Mouse (Mus musculus) stomach, embryonic 16.5 days (tissue): Measurements from ENCODE around the gene Nek3. TPM values are rescaled to one million over a fixed set of nuclear protein-coding genes. Genes with fewer than 3 reads are reported as not detected.

Source experiments
- polyA plus RNA-seq: library from polyadenylated mRNA; unstranded; fragments of >200 nt; fragmentation: Nextera tagmentation; extraction: Ambion mirVana; gene quantifications from 2 replicates; pipeline ENCODE4 v1.2.1, GENCODE M21; 2015

The Nek3 gene
- polyA plus RNA-seq, 1 experiment from 2014 or later = 3.6 TPM

Other genes with a start within 250 kb of the Nek3 start
- gene Defb15, start 233.7 kb downstream of the Nek3 start, polyA plus RNA-seq = not detected in 2 replicates
- gene Defb35, start 228.1 kb downstream of the Nek3 start, polyA plus RNA-seq = not detected in 2 replicates
- not detected in 2 replicates for gene Defb13, start 219.7 kb downstream of the Nek3 start, polyA plus RNA-seq
- not detected in 2 replicates for gene Fam90a1a, start 207.7 kb downstream of the Nek3 start, polyA plus RNA-seq
- gene Ccdc70, start 196.7 kb downstream of the Nek3 start, polyA plus RNA-seq = not detected in 2 replicates
- 11.1 and 12.7 TPM in 2 replicates for gene Atp7b, start 106.1 kb downstream of the Nek3 start, polyA plus RNA-seq
- gene Alg11, start 105.7 kb downstream of the Nek3 start, polyA plus RNA-seq = 34.2 and 38.1 TPM in 2 replicates
- gene Nek5, start 41.4 kb downstream of the Nek3 start, polyA plus RNA-seq = 0.39 and 0.58 TPM in 2 replicates
- gene Ckap2, start 19.4 kb upstream of the Nek3 start, polyA plus RNA-seq = 42.7 and 43.8 TPM in 2 replicates
- gene Vps36, start 26.4 kb upstream of the Nek3 start, polyA plus RNA-seq = 41.8 and 42.8 TPM in 2 replicates
- 11.6 and 13.7 TPM in 2 replicates for gene Thsd1, start 60.9 kb upstream of the Nek3 start, polyA plus RNA-seq
- gene Tpte, start 117.0 kb upstream of the Nek3 start, polyA plus RNA-seq = not detected in 2 replicates
- gene Slc25a15, start 232.2 kb upstream of the Nek3 start, polyA plus RNA-seq = 34.7 and 37.3 TPM in 2 replicates
- 45.7 and 48.8 TPM in 2 replicates for gene Mrps31, start 244.9 kb upstream of the Nek3 start, polyA plus RNA-seq